Mouse (Mus musculus) bone marrow, adult 2 months (tissue): Measurements from ENCODE around the gene Lss.

Experiments used
- CTCF ChIP-seq: fragments of 200-500 bp; IDR thresholded peaks from 2 replicates; pipeline ENCODE4 v1.5.1; 2011; ENCODE audit warnings: low read length, control low read depth; ENCODE audit not compliant: control insufficient read depth, insufficient read depth
- POLR2A ChIP-seq: fragments of 200-500 bp; IDR thresholded peaks from 2 replicates; pipeline ENCODE4 v1.6.1; 2011; ENCODE audit warnings: low read depth, mild to moderate bottlenecking, control low read depth, low read length, borderline replicate concordance; ENCODE audit not compliant: control insufficient read depth

- TF ChIP-seq CTCF = peak; percentile 12; the same call in 1 of the 2 replicates
- TF ChIP-seq POLR2A = peak; percentile 60; the same call in 1 of the 2 replicates
Measured at GRCm38 (mm10) chr10:76531375-76531774, at the start of gene Lss.
